Mouse (Mus musculus) limb, embryonic 11.5 days (tissue): ENCODE measurements at regions not wholly inside any gene's neighbourhood (a gene's known extent, or its start where the extent isn't known, plus 50 kb on each side); places are given as distances from the start of the nearest gene placed in this dataset.

Experiments used
- ATAC-seq: fragments of 200-750 bp; cut with Nextera tagmentation; 2 replicates; pipeline ENCODE4 v1.8.0; 2017; ENCODE audit warnings: low read depth; ENCODE audit not compliant: insufficient number of reproducible peaks, low FRiP score, low TSS enrichment
- DNase-seq: peaks from one replicate; pipeline ENCODE4 v3.0.0-alpha.2; 2015; ENCODE audit warnings: low spot score
- H3K27ac ChIP-seq: fragments of 300-500 bp; sonication (generic); replicated peaks from 2 replicates; pipeline ENCODE4 v1.5.1; 2014; ENCODE audit warnings: low read depth, mild to moderate bottlenecking, low read length
- H3K27me3 ChIP-seq: fragments of 300-500 bp; sonication (generic); 2 replicates; pipeline ENCODE4 v1.6.1; 2014; ENCODE audit warnings: mild to moderate bottlenecking, low read length, mixed read lengths; ENCODE audit not compliant: control insufficient read depth, insufficient read depth
- H3K36me3 ChIP-seq: fragments of 300-500 bp; sonication (generic); 2 replicates; pipeline ENCODE4 v1.6.1; 2014; ENCODE audit warnings: mild to moderate bottlenecking, low read length, moderate library complexity, mixed read lengths; ENCODE audit not compliant: control insufficient read depth, insufficient read depth
- H3K4me1 ChIP-seq: fragments of 300-500 bp; sonication (generic); 2 replicates; pipeline ENCODE4 v1.6.1; 2014; ENCODE audit warnings: low read length, mixed read lengths; ENCODE audit not compliant: control insufficient read depth, insufficient read depth
- H3K4me2 ChIP-seq: fragments of 300-500 bp; sonication (generic); 2 replicates; pipeline ENCODE4 v1.6.1; 2014; ENCODE audit warnings: low read depth, mild to moderate bottlenecking, moderate library complexity; ENCODE audit not compliant: severe bottlenecking
- H3K4me3 ChIP-seq: fragments of 300-500 bp; sonication (generic); 2 replicates; pipeline ENCODE4 v1.5.1; 2014; ENCODE audit warnings: low read depth, low read length
- H3K9ac ChIP-seq: fragments of 300-500 bp; sonication (generic); 2 replicates; pipeline ENCODE4 v1.6.1; 2014; ENCODE audit warnings: mild to moderate bottlenecking, low read length
- H3K9me3 ChIP-seq: fragments of 300-500 bp; sonication (generic); 2 replicates; pipeline ENCODE4 v1.6.1; 2016; ENCODE audit warnings: low read length; ENCODE audit not compliant: control insufficient read depth
- WGBS: fragments of 180-500 bp; shearing (Covaris S2); extraction: QIAGEN DNeasy Blood & Tissue Kit; methylation state at CpG from one replicate; pipeline ENCODE4 v1.1.7; 2014; 5-methylcytosine and 5-hydroxymethylcytosine counted together

DNA sequence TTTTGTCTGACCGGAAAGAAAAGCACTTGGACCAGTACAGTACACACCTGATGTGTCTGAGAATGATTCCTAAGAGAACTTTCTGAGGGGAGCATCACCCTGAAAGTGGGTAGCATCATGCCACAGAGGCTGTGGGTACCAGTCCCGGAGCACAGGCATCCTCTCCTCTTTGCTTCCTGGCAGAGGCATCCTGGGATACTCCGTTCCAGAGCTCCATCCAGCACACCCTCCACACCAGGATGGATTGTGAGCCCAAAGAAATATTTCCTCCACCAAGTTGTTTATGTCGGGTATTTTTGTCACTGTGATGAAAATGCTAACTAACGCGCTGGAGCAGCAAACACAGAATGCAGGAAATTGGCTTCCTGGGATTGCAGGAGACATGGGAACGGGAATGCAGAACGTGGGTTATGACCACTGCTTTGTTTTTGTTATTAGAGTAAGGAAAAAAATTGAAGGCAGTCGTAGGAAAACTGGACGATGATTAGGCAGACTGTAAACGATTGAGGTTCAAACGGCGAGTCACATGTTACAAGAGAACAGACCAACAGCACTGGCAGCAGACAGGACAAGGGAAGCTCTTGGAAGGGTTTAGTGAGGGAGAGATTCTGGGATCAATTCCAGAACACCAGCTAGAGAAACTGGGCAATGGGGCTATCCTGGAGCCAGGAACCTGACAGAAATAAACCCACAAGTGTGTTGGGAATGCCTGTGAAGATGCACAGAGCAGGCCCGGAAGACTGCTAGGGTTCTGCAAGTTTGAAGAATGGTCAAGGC, 134.6 kb downstream of the Fgf18 start:
- no peaks in the 10 kb centered on the region for H3K27me3 ChIP-seq
- no peak overlapping the region for H3K4me3 ChIP-seq
- H3K9me3 ChIP-seq: no peaks in the 10 kb centered on the region
- 70% methylated on average over 14 of the region's 14 CpGs for WGBS
- ATAC-seq (no peak), DNase-seq (no peak)
- H3K9ac ChIP-seq: no peak overlapping the region
- H3K27ac ChIP-seq: no peak overlapping the region
- H3K4me1 ChIP-seq: peaks cover 2% of the 10 kb centered on the region; the same call in 1 of the 2 replicates
- H3K4me2 ChIP-seq: no peak overlapping the region
- no peaks in the 10 kb centered on the region for H3K36me3 ChIP-seq

DNA sequence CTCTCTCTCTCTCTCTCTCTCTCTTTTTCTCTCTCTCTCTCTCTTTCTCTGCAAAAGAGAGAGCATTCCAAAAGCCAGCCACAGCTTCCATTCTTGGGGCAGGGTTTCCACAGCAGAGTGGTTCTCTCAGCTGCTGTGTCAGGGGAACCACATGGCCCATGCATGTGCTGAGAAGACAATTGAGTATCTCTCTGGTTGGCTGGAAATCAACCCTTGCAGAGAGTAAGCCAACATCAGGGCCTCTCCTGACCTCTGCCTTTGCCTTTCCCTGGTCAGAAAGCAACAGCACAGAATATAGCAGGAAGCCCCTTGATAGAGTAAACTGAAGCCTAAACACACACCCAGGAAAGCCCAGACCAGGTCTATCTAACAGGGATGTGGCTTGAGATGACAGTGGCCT, 138.6 kb downstream of the Fgf18 start:
- no peak overlapping the region for H3K4me2 ChIP-seq
- ATAC-seq (no peak), DNase-seq (no peak)
- no peak overlapping the region for H3K4me3 ChIP-seq
- peaks cover 5% of the 10 kb centered on the region; the same call in 1 of the 2 replicates for H3K4me1 ChIP-seq
- H3K36me3 ChIP-seq: no peaks in the 10 kb centered on the region
- H3K9me3 ChIP-seq: no peaks in the 10 kb centered on the region
- no peaks in the 10 kb centered on the region for H3K27me3 ChIP-seq
- no peak overlapping the region for H3K9ac ChIP-seq
- no peak overlapping the region for H3K27ac ChIP-seq

DNA sequence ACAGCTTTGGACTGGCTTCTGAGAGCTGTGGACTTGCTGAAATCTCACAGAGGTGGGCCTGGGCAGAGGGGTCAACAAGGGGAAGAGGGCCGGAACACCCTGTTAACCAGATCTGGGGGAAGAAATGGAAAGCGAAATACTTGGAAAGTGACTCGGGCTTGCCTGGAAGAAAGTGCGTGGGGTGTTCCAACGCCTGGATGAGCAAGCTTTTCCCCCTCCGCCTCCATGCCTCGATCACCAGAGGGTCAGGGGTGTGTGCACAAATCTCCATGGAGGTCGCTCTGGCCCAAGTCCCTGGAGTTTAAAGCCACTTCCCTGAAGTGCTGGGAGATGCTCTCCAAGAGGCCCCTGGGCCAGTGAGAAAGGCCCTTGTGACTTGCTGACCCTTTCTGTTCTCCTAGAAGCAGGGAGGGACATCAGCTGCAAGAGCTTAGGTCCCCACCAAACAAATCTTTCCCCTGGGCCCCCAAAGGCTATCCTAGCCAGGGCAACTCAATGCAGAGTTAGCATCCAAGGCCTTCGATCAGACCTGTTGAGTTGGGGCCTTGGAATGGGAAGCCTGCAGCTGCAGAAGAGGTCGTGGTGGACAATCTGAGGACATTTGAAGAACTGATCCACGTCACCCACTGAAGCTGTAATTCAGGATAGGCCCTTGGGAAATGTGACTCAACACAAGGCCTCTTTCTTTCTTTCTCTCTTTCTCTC, 139.2 kb downstream of the Fgf18 start:
- Histone ChIP-seq H3K9ac (no peak overlapping the region), H3K4me2 (no peak overlapping the region), H3K4me3 (no peak overlapping the region), H3K27me3 (no peaks in the 10 kb centered on the region), H3K36me3 (no peaks in the 10 kb centered on the region), H3K4me1 (peaks cover 3% of the 10 kb centered on the region; the same call in 1 of the 2 replicates), H3K9me3 (no peaks in the 10 kb centered on the region), H3K27ac (no peak overlapping the region)
- DNase-seq: no peak
- ATAC-seq: no peak
- WGBS: 91% methylated on average over 11 of the region's 11 CpGs

DNA sequence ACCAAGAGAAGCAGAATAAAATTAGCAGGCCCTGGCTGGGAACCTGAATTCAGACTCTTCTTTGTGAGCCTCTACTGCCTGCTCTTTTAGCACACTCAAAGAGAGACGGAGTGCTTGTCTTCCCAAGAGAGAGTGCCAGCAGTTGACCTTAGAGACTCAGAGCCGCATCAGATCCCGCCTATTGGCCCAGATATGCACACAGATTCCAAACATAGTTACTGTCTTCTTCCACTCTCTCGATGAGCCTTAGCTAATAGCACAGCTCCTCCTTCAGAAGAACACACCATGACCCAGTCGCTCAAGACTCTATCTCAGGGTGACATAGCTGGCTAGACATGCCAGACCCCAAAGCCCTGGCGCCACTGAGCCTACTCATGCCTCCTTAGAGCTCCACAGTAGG, 139.8 kb downstream of the Fgf18 start:
- Histone ChIP-seq H3K27me3 (no peaks in the 10 kb centered on the region), H3K4me3 (no peak overlapping the region), H3K4me2 (no peak overlapping the region), H3K27ac (no peak overlapping the region), H3K9me3 (no peaks in the 10 kb centered on the region), H3K9ac (no peak overlapping the region), H3K36me3 (no peaks in the 10 kb centered on the region), H3K4me1 (peaks cover 3% of the 10 kb centered on the region; the same call in 1 of the 2 replicates)
- WGBS: 92% methylated on average over 6 of the region's 6 CpGs
- no peak for DNase-seq
- no peak for ATAC-seq

- no peak overlapping the region for H3K27ac ChIP-seq
- no peaks in the 10 kb centered on the region for H3K9me3 ChIP-seq
- H3K4me3 ChIP-seq: no peak overlapping the region
- peaks cover 3% of the 10 kb centered on the region; the same call in 1 of the 2 replicates for H3K4me1 ChIP-seq
- no peak overlapping the region for H3K4me2 ChIP-seq
- ATAC-seq (peak; percentile 51), DNase-seq (peak; percentile 63)
- no peaks in the 10 kb centered on the region for H3K27me3 ChIP-seq
- no peak overlapping the region for H3K9ac ChIP-seq
- 17% methylated on average over 4 of the region's 4 CpGs for WGBS
- H3K36me3 ChIP-seq: no peaks in the 10 kb centered on the region
Measured at GRCm38 (mm10) chr11:33005183-33005582, 142.0 kb downstream of the Fgf18 start.

DNA sequence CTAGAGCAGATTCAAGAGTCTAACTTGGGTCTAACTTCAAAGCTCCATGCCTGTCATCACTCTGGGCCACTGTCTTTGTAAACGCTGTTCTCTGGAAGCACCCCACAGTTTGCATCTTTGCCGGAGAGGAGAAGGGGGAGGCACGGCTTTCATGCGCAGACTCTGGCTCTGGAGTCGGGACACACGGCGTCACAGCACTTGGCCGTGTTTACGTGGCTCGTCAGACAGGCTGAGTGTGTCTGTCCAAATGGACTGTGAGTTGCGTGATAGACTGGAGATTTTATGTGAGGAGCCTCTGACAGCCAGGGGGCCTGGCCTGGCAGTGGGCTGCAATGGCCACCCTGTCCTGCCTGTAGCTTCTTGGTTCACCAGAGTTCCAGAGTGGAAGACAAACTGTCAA, 142.6 kb downstream of the Fgf18 start:
- no peak overlapping the region for H3K9ac ChIP-seq
- H3K4me3 ChIP-seq: no peak overlapping the region
- no peaks in the 10 kb centered on the region for H3K9me3 ChIP-seq
- ATAC-seq (no peak), DNase-seq (no peak)
- H3K27me3 ChIP-seq: no peaks in the 10 kb centered on the region
- peaks cover 3% of the 10 kb centered on the region; the same call in 1 of the 2 replicates for H3K4me1 ChIP-seq
- no peak overlapping the region for H3K27ac ChIP-seq
- WGBS: 74% methylated on average over 11 of the region's 11 CpGs
- H3K4me2 ChIP-seq: no peak overlapping the region
- H3K36me3 ChIP-seq: no peaks in the 10 kb centered on the region

DNA sequence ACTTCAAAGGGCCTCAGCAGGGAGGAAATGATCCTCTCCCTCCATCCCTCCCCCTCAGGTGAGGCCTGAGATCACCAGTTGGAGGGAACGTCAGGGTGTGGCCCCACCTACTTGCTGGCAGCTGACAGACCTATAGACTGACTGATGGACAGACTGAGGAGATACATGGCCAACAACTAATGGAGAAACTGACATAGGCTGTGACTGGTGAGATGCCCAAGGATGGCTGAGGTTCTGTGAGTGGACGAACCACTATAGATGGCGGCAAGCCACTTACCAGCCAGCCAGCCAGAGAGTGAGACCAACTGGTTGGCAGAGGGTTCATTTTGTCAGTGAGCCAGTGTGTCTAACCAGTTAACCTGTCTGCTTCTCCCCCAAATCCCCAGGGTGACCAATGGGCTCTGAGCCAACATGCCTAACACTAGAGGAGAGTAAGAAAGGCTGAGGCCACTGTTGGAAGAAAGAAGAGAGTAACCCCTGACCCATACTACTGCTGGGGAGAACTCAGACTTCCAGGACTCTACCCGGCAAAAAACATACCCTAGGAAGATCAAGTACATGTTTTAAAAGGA, 147.4 kb downstream of the Fgf18 start:
- no peak overlapping the region for H3K4me3 ChIP-seq
- WGBS: 83% methylated on average over 4 of the region's 4 CpGs
- peaks cover 1% of the 10 kb centered on the region; the same call in 1 of the 2 replicates for H3K4me1 ChIP-seq
- H3K9ac ChIP-seq: no peak overlapping the region
- DNase-seq (no peak), ATAC-seq (no peak)
- H3K27ac ChIP-seq: no peak overlapping the region
- no peaks in the 10 kb centered on the region for H3K9me3 ChIP-seq
- H3K27me3 ChIP-seq: no peaks in the 10 kb centered on the region
- no peak overlapping the region for H3K4me2 ChIP-seq
- H3K36me3 ChIP-seq: no peaks in the 10 kb centered on the region

DNA sequence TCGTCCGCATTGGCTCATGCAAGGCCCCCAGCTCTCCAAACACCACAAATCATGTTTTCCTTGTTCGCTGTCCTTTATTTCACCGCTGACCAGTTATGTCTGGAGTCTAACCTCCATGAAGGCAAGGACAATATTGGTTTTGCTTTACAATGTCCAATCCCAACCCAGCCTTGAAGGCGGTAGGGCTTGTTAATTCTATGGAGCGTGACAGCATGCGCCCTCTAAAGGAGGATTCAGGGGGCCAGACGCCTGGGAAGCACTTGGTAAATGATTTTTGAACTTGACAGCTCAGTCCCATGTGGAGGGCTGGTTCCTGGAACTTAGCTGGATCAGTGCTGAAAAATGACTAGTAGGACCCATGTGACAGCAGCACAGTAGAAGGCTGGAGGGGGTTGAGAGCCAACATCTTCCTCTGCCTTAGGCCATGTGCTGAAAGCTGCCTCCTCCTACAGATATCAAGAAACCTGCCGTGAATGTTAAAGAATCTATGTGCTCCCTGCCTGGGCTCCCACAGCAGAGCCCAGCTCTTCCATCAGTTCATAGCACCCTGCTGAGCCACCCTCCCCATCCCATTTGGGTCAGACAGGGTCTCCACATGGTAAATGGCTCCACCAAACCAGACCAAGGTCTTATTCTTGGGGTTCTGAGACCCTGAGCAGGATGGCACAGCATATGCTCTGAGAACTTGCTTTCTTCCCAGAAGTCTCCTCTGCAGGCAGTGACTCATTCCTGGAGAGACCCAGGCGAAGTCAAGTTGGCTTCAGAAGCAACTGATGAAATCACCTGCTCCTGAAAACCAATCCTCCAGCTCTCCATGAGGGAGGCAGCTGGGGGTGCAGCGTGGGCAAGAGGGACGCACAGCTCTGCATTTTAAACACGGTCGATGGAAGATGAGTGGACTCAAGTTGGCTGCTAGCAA, 148.3 kb downstream of the Fgf18 start:
- Histone ChIP-seq H3K4me3 (no peak overlapping the region), H3K4me1 (no peaks in the 10 kb centered on the region), H3K4me2 (no peak overlapping the region), H3K27me3 (no peaks in the 10 kb centered on the region), H3K27ac (no peak overlapping the region), H3K9me3 (no peaks in the 10 kb centered on the region), H3K9ac (no peak overlapping the region), H3K36me3 (no peaks in the 10 kb centered on the region)
- 84% methylated on average over 14 of the region's 14 CpGs for WGBS
- no peak for DNase-seq
- no peak for ATAC-seq
